Mouse (Mus musculus) G1E (cell line): ENCODE data around the gene Prr7. TPM values are rescaled to one million over a fixed set of nuclear protein-coding genes. Genes with fewer than 3 reads are reported as not detected.

Source experiments
- ATAC-seq: 2 replicates; pipeline ENCODE4 v1.8.0; 2016; ENCODE audit warnings: mild to moderate bottlenecking; ENCODE audit not compliant: insufficient number of reproducible peaks, poor library complexity, low FRiP score, severe bottlenecking; ENCODE audit errors: extremely low read depth
- DNase-seq: peaks from one replicate; pipeline ENCODE4 v3.0.0; 2012; ENCODE audit warnings: low spot score
- H3K27me3 ChIP-seq: 2 replicates; pipeline ENCODE4 v1.6.1; 2012; ENCODE audit warnings: mild to moderate bottlenecking, low read length, inconsistent platforms; ENCODE audit not compliant: insufficient read depth
- H3K36me3 ChIP-seq: replicated peaks from 2 replicates; pipeline ENCODE3; 2012; ENCODE audit warnings: mild to moderate bottlenecking, inconsistent platforms
- H3K4me1 ChIP-seq: 2 replicates; pipeline ENCODE4 v1.6.1; 2012; ENCODE audit warnings: low read depth, low read length, inconsistent platforms, mixed read lengths; ENCODE audit not compliant: insufficient read depth
- H3K4me3 ChIP-seq: 2 replicates; pipeline ENCODE4 v1.5.1; 2012; ENCODE audit warnings: low read depth, mild to moderate bottlenecking, inconsistent platforms, low read length, moderate library complexity, mixed read lengths
- H3K9me3 ChIP-seq: replicated peaks from 2 replicates; pipeline ENCODE4 v1.6.1; 2012; ENCODE audit warnings: inconsistent platforms
- CTCF ChIP-seq: IDR thresholded peaks from 2 replicates; pipeline ENCODE4 v1.5.1; 2012; ENCODE audit warnings: low read depth, low read length, inconsistent platforms, mixed read lengths
- GATA1 ChIP-seq: IDR thresholded peaks from 2 replicates; pipeline ENCODE4 v1.6.1; 2012; ENCODE audit warnings: borderline replicate concordance, low read length, inconsistent platforms, mixed read lengths
- GATA2 ChIP-seq: IDR thresholded peaks from 2 replicates; pipeline ENCODE4 v1.6.1; 2012; ENCODE audit warnings: low read depth, low read length, inconsistent platforms, borderline replicate concordance
- POLR2AphosphoS5 ChIP-seq: IDR thresholded peaks from 2 replicates; pipeline ENCODE4 v1.6.1; 2012; ENCODE audit warnings: low read depth, low read length, inconsistent platforms; ENCODE audit not compliant: insufficient replicate concordance
- TAL1 ChIP-seq: conservative IDR thresholded peaks from 2 replicates; pipeline ENCODE4 v1.6.1; 2012; ENCODE audit warnings: low read depth, low read length, inconsistent platforms, mixed read lengths
- polyA plus RNA-seq: library from polyadenylated mRNA; stranded (reverse); fragments of >175 nt; gene quantifications from 2 replicates; pipeline ENCODE4 v1.2.3, GENCODE M21; 2012
- total RNA-seq, 2 experiments: library from RNA; stranded (forward) in 1 of 2; stranded (reverse) in 1 of 2; fragments of 200-1000 nt in 1 of 2; fragments of >200 nt in 1 of 2; fragmentation: Nextera tagmentation in 1 of 2; gene quantifications; 2 replicates each; pipeline ENCODE4 v1.2.3; 2014 to 2017

Prr7 gene
- total and polyA plus RNA-seq, 3 experiments = 0.44 to 1.6 TPM; not detected in 1

DNA sequence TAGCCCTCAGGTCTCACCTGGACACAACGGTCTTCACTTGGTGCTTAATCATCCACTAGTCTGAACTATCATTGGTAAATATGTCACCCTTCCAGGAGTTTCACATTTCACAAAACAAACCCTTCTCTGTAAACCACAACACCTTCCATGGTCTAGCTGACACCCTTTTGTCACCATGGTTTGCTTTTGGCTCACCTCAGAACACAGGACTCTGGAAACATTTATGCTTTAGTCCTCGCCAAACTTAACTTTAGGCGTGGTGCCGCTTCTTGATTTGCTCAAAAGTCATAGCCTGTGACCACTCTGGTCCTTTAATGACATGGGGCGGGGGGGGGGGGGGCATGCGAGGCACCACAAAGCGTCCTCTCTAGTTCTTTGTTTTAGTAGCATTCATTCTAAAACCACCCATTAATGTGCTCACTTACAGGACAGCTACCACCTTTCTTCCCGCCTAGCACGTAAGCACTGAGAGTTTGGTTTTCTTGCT is 20.2 kb upstream of the Prr7 start:
- Histone ChIP-seq H3K4me1 (peaks cover 45% of the 10 kb centered on the region), H3K36me3 (peaks cover 25% of the 10 kb centered on the region), H3K9me3 (no peaks in the 10 kb centered on the region), H3K27me3 (peaks cover 13% of the 10 kb centered on the region), H3K4me3 (peak overlapping the region; percentile 88; the same call in 1 of the 2 replicates)
- DNase-seq = no peak
- no peak for ATAC-seq
- TF ChIP-seq CTCF (no peak), GATA1 (no peak), POLR2AphosphoS5 (no peak), TAL1 (no peak), GATA2 (no peak)

DNA sequence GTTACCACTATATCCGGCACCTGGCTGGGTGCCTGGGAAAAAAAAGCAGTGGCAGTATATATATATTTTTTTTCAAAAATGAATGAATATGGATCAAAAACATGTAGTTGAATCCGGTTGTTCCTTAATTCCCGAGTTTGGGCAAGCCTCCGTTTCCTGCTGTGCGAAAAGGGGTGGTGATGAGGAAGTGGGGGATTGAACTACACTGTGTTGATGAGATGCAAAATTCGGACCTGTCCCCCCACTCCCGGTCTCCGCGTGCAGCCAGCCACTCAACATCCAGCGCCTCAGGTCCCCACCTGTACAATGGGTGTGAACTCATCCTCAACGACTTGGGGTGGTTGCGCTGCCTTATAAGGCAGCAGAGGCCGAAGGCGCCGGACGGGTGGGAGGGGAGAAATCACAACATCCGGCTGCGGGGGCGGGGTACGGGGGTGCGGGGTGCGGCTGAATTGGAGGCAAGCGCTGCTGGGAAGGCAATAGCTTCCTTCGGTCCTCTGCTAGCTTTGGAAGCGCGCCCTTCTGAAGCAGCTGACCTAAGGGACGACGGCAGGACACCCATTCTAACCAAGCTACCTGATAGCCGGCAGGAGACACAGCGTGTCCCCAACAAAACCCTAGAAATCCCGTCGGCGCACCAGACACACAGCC is 19.7 kb upstream of the Prr7 start:
- DNase-seq (peak; percentile 84), ATAC-seq (0 out of 2 replicates have a peak, but pooled peaks have one; percentile 2)
- H3K4me3 ChIP-seq = peak overlapping the region; percentile 88
- H3K4me1 ChIP-seq = peaks cover 51% of the 10 kb centered on the region
- peaks cover 9% of the 10 kb centered on the region for H3K27me3 ChIP-seq
- peaks cover 30% of the 10 kb centered on the region for H3K36me3 ChIP-seq
- TF ChIP-seq GATA2 (no peak), POLR2AphosphoS5 (no peak), TAL1 (no peak), CTCF (no peak), GATA1 (no peak)
- H3K9me3 ChIP-seq = no peaks in the 10 kb centered on the region

DNA sequence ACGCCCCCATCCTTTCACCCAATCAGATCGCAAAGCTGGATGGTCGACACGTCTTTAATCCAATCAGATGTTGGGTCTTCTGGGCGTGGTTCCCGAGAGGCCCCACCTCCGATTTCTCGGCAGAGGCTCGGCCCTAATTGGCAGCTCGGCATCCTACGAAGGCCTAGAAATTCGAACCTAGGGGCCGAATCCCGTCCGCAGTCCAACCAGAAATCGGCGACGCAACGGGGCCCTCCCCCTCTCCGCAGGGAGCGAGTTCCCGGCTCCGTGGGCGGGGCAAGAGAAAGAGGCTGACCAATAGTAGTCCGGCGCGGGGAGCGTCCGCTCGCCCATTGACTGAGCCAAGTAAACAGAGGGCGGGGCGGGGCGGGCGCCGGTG is 19.1 kb upstream of the Prr7 start, which contains the start of gene Grk6:
Gene Grk6, plus strand, starts transcription at position 136 of the 379 bp plus-strand sequence.
- ATAC-seq (peak; percentile 87), DNase-seq (peak; percentile 96)
- Histone ChIP-seq H3K4me3 (peak within 1 kb of the TSS; percentile 88), H3K36me3 (peaks cover 36% of the 10 kb centered on the region), H3K4me1 (peaks cover 56% of the 10 kb centered on the region), H3K9me3 (no peaks in the 10 kb centered on the region), H3K27me3 (peaks cover 9% of the 10 kb centered on the region)
- TF ChIP-seq POLR2AphosphoS5 (no peak), TAL1 (no peak), CTCF (no peak), GATA1 (no peak), GATA2 (no peak)

DNA sequence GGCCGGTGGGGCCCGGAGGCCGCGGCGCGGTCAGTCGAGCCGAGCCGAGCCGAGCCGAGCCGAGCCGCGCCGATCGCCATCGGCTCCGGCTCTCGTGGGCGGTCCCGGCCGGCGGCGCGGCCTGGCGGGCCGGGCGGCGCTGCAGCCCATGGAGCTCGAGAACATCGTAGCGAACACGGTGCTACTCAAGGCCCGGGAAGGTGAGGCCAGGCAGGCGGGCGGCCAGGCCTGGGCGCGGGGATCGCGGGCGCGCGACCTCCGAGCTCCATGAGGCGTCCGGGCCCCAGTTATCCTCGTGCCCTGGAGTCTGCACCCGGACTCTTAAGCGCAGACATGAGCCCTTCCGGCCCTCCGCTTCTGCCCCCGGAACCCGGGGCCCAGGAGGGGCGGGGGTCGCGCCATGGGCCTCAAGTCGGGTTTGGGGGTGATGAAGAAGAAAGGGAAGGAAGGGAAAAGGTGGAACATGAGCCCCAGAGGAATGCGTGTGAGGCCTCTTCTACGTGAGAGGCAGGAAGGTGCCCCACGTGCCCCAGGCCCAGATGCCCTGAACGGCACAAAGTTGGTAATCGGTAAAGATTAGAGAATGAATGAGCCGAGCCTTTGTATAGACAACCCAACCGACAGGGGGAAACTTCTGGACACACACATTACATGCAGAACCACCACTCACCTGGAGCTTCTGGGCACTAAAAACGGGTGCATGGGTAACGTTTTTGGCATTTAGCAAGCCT is 18.5 kb upstream of the Prr7 start:
- peaks cover 7% of the 10 kb centered on the region for H3K27me3 ChIP-seq
- peaks cover 59% of the 10 kb centered on the region for H3K4me1 ChIP-seq
- peaks cover 42% of the 10 kb centered on the region for H3K36me3 ChIP-seq
- H3K4me3 ChIP-seq = peak overlapping the region; percentile 88
- no peak for ATAC-seq
- DNase-seq = peak; percentile 55
- no peak for TF ChIP-seq GATA1
- H3K9me3 ChIP-seq = no peaks in the 10 kb centered on the region

DNA sequence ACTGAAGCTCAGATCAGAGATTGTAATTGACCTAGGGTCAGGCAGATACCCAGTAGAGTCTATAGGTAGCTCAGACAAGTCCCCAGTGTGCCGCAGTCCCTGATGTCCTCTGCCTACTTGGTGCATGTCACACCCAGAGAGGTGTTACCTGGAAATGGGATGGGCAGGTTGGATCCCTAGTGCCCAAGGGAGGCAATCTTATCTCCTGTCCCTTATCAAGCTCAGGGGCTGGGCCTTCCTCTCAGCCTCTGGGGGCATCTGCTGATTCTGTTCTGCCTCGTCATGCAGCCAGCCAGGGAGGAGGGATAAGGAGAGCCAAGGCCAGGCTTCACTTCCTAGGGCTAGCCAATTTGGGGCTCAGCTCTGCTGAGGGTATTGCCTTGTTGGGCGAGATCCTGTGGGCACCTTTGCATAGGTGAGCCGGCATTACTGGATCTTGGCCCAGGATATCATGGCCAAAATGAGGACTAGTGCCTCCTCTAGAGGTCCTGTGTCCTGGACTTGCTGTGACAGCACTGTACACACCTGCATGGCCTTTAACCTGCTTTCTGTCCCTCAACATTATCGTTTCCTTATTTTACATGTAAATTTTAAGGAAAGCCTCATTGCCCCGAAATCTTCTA is 17.5 kb upstream of the Prr7 start:
- Histone ChIP-seq H3K36me3 (peaks cover 52% of the 10 kb centered on the region), H3K27me3 (peaks cover 6% of the 10 kb centered on the region), H3K9me3 (no peaks in the 10 kb centered on the region), H3K4me3 (peak overlapping the region; percentile 88; the same call in 1 of the 2 replicates), H3K4me1 (peaks cover 59% of the 10 kb centered on the region)
- peak; percentile 22; the same call in 1 of the 2 replicates for ATAC-seq
- DNase-seq = peak; percentile 57
- TF ChIP-seq TAL1 = peak; percentile 30; the same call in 1 of the 2 replicates
- no peak for TF ChIP-seq GATA1

DNA sequence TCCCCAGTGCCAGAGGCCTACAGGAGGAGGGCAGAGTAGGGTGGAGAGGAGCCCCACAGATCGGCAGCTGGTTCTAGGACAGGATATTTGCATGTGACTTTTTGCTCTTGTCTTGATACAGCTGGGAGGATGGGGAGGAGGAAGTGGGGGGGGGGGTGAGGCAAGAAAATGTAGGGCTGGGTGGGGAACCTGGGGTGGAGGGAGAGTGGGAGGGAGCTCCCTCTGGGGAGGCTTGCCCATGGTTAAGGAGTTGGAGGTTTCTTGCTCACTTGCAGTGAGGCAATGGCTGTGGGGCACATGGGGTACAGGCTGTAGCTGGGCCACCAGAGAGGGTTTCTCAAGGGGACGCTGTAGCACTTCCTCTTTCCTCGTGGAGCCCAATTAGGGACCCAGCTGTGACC is 16.5 kb upstream of the Prr7 start:
- Histone ChIP-seq H3K4me1 (peaks cover 63% of the 10 kb centered on the region), H3K9me3 (no peaks in the 10 kb centered on the region), H3K27me3 (peaks cover 3% of the 10 kb centered on the region; the same call in 1 of the 2 replicates), H3K36me3 (peaks cover 62% of the 10 kb centered on the region), H3K4me3 (peak overlapping the region; percentile 0; the same call in 1 of the 2 replicates)
- TF ChIP-seq POLR2AphosphoS5 (no peak), TAL1 (no peak), GATA2 (no peak), GATA1 (no peak), CTCF (no peak)
- ATAC-seq (no peak), DNase-seq (no peak)
